Mouse (Mus musculus): Measurements from ENCODE around the gene Stox2.
"Not testable (repeated sequence)": the region's sequence is repeated elsewhere in the genome, so short reads cannot be mapped to it uniquely, and the experiment has no call there.

The Stox2 gene

DNA sequence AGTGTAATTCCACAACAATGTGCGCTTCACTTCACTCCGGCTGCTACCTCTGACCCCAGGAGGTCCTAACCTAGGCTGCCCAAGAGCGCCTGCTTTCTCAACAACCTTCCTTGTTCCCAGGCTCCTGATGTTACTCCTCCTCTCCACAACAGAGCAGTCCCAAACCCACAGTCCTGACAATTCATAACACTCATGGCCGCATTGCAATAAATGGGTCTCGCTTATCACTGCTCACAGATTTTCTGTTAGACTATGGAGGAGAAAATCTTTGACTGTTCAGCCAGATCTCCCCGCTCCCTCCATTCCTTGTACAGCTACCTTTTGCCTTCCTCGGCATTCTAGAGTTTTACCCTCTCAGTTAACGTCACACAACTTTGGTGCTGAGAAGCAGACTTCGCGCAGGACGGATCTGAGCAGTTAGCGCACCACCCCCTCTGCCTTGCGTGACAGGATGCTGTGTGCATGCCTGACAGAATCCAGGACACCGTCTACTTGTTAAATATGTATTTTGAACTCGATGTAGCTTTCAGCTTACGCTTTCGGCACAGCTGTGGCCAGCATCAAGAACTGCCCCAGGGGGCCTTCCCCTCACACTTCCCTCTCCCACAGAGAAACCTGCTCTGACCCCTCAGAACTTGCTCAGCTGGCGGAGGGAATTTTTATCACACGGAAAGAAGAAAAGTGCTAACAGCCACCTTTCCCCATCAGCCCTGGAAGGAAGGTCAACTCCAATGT, at the start of gene Stox2:
Stox2 (minus strand) TSS at position 51 of the 735 bp plus-strand sequence.
- DNase-seq: no peak

DNA sequence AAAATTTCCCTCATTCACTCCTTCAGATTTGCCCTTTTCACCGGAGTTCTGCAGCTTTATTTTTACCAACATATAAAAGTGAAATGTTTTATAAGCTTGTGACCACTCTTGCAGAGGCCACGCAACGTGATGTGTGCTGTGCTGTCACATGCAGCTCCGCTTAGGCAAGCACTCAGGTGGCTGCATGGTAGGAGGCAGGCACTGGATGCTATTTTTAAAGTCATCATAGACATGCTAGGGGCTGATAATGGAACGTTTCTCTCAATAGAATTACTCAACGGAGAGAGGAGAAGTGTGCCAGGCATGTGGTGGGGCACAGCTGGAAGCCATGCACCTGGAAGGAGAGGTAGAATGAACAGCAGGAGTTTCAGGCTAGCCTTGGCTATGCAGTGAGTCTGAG, 49.3 kb upstream of the Stox2 start:
- no peak for DNase-seq

DNA sequence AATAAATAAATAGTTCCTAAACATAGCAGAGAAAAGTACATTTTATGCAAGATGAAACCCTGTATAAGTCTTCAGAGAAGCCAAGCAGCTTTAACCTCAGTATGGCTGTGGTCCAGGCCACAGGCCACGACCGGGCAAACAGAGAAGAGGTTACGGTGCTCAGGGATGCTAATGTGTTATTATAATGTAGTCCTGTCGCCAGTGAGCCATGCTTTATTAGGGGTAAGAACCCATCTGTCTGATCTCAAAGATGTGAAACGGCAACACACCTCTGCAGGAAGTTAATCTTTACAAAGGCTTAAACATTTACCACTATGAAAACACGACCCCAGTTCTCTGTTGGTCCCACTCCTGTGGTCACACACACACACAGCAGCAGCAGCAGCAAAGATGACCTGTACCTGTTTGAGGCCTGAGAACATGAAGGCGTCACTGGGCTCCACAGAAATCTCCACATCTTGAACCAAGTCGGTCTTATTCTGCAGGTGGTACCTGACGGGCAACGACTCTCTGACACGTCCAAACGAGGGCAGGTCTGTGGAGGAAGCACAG, 48.5 kb upstream of the Stox2 start:
- DNase-seq: no peak

DNA sequence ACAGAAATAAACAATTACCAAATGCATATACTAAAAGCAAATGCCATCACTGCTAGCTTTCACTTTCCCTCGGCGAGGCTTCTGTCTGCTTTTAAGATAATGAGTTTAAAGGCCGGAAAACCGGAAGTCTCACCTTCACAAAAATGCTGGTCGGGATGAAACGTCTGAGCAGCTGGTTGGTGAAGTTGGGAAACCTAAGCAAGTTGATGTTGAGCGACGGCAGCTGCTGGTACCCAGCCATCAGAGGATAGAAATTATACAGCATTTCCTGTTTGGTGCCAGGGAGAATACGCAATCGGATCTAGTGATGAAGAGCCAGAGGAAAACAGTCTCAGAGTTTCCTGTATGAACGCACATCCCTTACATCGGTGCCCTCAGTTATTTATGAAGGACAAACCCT, 46.9 kb upstream of the Stox2 start:
- no peak for DNase-seq

DNA sequence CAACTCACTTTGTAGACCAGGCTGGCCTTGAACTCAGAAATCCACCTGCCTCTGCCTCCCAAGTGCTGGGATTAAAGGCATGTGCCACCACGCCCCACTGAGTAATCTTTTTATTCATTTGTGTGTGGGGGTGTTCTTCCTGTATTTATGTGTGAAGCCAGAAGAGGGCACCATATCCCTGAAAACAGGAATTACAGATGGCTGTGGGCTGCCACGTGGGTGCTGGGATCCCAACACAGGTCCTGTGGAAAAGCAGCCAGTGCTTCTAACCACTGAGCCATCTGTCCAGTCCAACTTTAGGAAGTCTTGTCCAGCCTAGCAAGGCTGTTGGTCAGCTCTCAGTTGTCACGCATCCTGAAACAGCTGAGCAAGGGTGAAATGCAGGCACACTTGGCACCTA, 41.1 kb upstream of the Stox2 start:
- no peak for DNase-seq

DNA sequence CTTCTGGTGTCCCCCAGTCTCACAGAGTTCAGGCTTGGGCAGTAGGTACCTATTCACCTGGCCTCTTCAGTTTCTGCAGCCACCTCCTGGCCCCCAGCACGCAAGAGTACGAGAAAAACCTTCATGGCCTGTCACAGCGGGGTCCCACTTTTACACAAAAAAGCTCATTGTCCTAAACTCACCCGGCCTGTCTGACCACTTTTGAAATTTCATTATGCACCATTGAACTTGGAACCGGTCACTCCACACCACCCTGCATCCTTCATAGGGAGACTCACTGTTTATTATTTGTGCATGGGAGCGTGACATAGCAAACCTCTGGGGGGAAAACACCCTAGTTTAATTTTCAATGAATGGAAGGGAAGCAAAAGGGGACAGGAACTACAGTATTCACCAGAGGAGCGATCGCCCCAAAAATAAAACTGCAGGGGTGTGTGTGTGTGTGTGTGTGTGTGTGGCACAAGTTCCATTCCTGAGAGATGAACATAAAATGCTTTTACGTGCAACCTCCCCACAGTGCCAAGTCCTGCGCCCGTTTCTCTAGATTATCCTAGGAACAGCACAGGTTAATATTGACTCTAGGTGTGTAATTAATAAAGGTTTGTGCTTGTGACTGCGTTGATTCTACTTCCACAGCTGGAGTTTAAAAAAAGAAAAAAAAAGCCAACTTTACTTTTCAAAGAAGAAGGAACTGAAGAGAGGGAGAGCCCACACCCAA, 36.4 kb upstream of the Stox2 start:
- no peak for DNase-seq

DNA sequence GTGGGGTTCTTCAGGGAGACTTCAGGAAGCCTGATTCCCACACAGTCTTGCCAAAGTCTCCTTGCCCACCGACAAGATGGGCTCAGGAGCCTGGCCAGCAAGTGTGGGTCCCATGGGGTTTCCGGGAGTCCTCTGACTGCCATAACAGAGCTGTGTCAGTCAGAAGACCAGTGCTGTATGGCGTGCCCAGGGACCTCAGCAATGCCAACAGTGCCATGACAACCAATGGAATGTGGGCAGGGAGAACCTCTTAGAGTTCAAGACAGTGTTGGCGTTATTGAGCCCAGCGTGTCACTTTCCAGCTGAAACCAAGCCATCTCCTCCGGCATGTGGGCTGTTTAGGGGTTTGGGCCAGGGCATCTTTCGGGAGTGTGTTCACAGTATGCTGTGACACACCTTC, 33.9 kb upstream of the Stox2 start:
- DNase-seq: no peak

DNA sequence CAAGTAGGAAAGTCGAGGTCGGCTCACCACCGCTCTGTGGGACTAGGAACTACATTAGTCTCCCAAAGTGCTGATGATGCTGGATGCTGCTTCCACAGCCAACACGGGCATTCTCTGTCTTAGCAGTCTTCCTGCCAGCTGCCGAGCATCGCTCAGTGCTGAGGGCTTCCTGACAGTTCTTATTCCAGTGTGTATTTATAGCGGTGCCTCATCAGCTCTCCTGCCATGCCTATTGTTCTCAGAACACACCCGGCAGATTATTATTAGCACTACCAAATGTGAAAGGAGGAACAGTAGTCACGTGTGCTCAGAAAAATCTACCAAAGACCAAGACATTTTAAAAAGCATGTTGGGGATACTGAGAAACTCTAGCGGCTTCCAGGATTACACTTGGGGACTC, 15.5 kb upstream of the Stox2 start:
- DNase-seq: no peak

DNA sequence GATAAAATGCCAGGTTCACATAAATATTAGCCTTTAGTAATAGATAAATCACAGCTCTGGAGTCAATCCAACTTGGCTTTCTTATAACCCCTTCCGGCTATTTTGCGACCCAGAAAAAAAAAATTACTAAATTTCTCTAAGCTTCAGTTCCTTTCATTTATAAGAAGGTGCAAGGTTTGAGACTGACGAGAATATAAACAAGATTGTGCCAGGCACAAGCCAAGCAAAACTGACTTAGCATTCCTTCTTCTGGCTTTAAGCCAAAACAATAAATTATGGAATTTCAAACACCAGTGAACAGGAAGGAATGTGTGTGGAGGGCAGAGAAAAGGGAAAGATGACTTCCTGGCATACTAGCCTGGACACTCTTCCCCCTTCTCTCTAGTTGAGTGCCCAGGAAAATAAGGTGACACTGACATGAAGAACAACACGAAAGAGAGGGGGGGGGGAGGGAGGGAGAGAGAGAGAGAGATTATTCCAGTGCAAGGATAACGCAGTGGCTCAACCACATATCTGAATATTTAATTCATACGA, 13.1 kb upstream of the Stox2 start:
- no peak for DNase-seq

DNA sequence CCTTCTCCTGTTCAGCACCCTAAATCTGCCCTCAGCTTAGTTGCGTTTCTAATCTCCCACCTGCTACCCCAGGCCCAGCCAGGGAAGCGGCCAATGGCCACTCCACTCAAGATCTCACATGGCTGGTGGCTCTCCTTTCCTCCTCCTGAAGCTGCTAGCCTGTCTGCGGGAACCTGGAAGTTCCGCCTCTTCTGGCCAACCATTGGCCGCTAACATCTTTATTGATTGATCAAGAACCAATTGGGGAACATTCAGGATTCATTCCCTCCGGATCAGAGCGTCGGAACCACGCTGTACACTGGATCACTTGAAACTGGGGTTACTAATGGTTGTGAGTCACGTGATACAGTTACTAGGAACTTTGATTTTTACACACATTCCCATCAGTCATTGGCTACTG, 12.4 kb upstream of the Stox2 start:
- no peak for DNase-seq

DNA sequence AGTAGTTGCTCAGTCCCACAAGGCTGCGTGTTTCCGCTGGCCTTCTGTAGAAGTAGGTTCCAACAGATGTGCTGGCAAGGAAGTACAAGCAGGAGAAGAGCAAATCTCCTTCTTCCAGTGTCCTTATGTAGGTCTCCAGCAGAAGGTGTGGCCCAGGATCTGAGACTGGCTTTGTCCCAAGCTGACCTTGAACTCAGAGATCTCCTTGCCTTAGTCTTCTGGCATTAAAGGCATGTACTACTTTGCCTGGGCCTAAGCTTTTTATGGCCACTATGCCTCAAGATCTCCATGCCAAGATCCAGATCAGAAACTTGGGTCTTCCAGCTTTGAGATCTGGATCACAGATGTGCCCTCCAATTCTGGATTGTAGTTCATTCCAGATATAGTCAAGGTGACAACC, 3.0 kb upstream of the Stox2 start:
- not testable (repeated sequence) for DNase-seq

DNA sequence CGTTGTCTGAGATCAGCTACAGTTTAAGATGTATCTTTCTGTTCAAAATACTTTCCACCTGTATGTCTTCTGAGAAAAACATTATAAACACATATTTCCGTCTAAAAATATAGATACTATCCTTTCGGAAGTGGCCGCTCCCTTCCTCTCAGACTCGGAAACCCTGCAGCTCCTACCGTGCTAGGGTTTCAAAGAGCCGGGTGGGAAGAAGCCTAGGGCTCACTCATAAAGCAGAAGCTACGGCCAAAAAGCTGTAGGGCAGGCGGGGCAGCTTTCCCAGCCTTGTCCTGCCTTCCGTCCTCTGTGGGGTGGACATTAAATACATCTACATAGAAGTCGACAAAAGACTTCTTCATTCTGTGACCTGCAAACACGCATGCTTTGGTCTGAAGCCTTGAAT, 6.9 kb downstream of the Stox2 start:
- no peak for DNase-seq

DNA sequence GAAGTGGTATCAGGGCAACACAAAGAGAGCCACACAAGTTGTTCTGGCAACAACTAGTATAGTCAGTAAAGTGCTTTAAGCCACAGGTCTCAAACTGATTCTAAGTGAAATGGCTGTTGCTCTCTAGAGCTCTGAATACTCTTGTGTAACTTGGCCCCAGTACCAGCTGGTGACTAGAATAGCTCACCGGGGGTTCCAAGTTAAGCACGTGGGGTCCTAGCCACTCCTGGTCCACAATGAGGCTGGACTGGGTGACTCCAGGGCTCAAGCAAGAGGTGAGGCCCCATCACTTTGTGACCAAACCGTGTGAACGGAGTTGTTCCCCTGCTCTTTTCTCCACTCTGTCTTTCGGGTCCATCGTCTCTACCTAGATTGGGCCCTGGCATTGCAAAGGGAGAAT, 8.2 kb downstream of the Stox2 start:
- no peak for DNase-seq

DNA sequence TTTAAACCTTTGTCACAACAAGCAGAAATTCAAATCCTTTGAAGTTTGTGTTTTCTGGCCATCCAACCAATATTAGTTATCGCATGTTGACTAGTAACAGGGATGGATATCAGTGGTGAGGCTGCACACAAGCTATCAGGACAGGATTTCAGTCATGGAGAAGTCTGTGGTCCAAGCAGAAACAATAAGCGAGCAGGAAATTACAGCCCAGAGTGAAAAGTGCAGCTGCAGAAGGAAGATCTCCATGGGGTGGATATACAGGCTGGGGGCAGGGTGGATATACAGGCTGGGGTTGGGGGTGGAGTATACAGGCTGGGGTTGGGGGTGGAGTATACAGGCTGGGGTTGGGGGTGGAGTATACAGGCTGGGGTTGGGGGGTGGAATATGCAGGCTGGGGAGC, 10.3 kb downstream of the Stox2 start:
- DNase-seq: no peak

DNA sequence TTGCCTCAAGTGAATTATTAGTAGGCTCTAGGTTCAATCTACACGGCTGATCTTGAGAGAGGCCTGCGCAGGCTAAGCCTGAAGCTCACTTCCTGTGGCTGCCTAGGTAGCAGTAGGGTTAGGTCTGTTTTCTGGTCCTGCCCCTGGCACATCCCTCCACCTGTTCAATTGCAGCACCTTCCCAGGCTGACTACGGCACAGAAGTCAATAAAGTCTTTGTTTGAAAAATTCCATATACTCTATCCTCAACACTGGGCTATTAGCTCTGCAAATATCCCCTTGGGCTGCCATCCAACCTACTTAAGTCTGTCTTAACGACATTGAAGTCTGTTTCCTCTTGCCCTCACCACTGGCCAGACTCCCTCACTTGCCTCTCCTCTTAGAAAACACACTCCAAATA, 10.8 kb downstream of the Stox2 start:
- DNase-seq: no peak

DNA sequence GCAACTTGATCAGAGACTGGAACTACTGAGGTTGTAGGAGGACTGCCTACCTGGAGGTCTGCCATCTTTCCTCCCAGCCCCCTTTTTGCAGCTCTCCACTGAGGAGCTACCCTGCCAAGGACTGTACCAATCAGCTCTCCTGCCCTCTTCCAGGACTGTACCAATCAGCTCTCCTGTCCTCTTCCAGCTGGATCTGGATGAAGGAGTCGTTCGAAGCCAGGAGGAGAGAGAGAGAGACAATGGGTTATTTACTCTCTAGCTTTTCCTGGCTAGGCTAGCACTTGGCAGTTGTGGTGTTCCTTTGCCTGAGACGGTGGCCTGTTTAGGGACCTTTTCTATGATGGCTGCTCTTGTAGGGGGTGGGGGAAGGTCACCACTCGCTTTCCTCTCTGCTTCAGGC, 14.9 kb downstream of the Stox2 start:
- DNase-seq: peak; percentile 10

DNA sequence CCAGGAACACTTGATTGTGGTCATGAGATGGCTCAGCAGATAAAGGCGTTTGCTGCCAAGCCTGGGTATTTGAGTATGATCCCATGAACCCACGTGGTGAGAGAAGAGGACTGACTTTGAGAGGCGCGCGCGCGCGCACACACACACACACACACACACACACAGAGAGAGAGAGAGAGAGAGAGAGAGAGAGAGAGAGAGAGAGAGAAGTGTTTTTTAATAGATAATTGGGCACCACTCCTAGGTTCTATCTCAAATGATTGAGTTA, 32.0 kb downstream of the Stox2 start:
- DNase-seq: not testable (repeated sequence)

DNA sequence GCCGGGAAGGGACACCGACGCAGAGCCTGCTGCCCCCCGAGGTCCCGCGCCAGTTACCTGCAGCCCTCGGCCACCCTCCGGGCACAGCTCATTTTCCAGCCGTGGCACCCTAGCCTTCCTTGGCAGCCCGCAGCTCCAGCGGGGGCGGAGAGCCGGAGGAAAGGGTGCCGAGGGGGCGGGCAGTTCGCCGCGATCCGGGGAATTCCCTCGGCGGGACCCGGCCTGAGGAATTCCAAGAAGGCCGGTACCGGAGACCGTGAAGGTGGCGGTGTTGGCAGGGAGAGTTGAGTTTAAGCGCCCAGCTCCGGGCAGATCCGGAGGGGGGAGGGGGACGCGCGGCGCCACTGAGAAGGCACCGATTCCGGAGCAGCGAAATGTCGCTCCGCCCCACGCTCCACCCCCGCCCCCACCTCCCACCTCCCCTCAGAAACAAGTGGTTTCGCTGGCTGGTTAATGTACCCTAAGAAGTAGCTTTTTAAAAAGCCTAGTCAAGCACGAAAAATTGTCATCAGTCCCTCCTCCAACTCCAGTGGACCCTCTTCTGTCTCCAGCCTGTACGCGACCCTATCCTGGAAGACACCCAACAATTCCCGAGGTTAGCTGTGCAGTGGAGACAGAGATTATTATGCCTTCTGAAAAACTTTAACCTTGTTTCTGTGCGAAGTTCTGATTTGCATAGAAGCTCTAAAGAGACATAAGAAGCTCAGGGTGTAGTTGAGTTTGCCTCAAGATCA, 32.5 kb downstream of the Stox2 start:
- no peak for DNase-seq

DNA sequence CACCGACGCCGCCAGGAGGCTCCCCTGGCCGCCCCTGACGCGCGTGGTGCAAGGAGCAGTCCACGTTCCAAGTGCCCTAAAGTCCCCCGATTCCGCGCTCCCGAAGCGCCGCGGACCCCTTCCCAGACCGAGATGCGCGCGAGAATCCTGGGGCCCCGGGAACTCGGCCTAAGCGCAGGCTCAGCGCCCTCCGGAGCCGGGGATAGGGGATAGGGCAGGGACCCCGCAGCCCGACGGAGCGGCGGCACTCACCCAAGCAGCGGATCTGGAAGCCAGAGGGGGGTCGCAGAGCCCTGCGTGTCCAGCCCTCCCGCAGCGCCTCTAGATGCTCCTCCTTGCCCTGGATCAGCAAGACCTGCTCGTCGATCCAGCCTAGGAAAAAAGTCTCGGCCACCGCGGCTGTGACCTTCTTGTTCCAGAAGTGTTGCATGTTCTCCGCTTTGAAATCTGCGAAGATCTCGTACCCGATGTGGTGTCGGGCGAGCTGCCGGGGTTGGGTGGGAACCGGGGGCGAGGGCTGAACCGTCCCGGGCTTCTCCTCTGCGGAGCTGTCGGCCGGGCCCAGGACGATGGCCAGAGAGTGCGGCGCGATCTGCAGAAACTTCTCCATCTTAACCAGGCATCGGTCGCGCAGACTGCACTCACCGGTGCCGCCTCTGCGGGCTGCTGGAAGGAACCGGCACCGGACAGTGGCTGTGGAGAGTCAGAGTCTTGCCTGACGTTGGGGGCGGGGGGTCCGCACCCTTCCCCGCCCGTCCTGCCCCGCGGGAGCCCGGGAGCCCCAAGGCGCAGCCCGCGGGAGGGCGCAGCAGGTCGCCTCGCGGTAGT, 33.3 kb downstream of the Stox2 start:
- DNase-seq: no peak

DNA sequence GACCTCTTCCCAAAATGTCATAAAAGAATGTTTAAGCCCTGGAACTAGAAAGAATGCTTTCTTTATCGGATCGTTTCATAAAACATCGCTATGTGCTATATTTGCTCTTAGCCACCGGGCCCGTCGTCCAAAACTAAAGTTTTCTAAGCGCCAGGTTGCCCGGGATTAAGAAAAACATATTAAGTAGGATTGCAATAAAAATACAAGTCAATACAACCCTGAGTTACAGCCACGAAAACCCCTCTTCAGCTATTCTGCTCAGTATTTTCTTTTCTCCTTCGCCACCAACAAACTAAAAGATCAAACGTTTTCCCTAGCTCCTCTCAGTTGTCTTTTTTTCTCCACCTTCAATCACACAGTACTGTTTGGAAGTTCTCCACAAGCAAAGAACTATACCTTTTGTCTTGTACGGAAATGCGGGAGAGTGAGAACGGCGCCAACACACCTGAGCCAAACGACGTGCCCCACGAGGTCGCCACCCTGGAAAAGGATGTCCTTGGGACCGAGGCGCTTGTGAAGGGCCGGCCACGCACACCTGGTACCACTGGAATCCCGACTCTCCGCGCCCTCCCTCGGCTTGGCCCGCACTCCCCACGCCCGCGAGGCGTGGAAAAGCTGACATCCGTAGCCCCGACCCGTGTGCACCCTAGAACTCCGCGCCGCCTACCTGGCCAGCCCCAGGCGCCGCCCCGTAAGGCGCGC, 34.0 kb downstream of the Stox2 start:
- DNase-seq: no peak

DNA sequence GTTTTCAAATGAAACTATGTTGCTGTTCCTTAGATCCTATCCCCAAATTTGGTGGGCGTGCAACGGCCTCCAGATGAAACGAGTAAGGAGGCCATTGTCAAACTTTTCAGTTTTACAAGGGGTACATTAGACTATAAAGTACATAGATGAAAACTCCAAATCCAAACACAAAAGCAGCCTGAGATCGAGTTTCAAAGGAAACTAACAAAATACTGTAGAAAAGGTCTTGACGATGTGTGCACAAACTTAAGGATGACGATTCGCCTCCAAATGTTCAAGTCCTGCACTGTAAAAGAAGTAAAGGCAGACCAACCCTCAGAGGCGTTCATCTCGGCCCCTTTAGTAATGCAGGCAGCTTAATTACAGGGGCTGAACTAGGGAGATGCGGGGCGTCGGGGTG, 34.8 kb downstream of the Stox2 start:
- DNase-seq: no peak

DNA sequence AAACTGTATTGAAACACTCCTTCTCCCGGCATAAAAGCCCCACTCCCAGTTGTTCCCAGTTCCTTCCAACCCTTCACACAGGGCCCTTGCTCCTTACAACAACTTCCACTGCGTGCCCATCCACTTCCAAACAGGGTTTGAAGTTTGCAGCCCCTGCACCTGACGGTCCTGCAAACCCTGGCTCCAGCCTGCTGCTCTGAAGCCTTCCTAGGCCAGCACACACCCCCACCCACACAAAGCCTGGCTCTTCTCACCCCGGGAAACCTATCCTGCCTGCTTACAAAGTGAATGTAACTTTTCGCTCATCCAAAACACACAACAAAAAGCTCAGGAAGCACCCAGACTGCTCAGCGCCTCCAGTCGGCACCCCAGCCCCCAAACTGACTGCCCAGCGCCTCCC, 37.1 kb downstream of the Stox2 start:
- DNase-seq: no peak
